Mouse (Mus musculus) mesoderm, embryonic 11.5 days (tissue): ENCODE measurements at regions not wholly inside any gene's neighbourhood (a gene's known extent, or its start where the extent isn't known, plus 50 kb on each side); places are given as distances from the start of the nearest gene placed in this dataset.

ENCODE experiments used
- DNase-seq: peaks from one replicate; pipeline ENCODE4 v3.0.0-alpha.2; 2012; ENCODE audit warnings: low read depth, low spot score

DNA sequence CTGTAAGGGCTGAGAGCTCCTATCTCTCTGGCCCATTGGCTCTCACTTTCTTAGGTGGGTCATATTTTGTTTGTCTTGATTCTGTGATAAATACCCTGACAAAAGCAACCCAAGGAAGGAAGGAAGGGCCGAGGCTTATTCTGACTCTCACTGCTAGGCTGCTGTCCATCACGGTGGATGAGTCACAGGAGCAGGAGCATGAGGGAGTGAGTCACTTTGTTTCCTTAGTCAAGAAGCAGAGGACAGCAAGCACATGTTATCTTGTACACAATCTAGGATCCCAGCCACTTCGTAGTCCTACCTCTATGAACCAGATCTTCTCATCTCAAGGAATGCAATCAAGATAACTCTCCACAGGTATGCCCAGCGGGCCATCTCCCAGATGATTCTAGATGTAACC, 69.9 kb downstream of the Atp6v1g3 start:
- no peak for DNase-seq

DNA sequence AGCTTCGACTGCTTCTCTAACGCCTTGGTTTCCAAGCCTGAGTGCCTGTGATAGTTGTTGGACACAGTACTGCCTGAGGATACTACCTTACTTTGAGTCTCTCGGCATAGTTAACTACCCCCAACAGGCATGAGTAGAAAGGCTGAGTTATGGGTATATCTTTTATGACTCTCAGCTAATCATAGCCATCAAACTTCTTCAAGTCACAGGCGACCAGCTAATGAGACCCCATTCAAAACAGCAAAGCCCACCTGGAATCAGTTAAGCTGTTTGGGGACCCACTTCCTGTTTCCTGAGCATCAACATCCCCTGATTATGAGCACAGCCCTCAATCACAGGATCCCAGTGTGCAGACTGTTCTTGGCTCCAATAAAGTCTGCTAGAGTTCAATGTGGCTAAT, 71.4 kb downstream of the Atp6v1g3 start:
- DNase-seq = no peak

DNA sequence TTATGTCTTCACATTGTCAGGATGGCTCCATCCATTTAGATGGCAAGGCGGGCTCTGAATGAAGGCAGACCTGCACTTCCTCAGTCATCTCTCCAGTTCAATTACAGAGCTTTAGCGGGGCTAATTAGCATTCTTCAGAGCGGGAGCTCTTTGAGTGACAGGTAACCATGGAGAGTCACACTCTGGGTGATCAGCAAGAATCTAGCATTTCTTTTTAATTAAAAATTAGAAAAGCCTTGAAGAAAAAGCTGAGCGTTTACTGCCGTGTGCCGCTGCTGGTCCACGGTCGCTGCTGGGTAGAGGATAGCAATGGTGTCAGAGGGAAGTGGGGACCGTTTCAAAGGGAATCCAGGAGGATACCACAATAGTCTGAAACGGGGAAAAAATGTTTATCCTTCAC, 72.5 kb downstream of the Atp6v1g3 start:
- no peak for DNase-seq

DNA sequence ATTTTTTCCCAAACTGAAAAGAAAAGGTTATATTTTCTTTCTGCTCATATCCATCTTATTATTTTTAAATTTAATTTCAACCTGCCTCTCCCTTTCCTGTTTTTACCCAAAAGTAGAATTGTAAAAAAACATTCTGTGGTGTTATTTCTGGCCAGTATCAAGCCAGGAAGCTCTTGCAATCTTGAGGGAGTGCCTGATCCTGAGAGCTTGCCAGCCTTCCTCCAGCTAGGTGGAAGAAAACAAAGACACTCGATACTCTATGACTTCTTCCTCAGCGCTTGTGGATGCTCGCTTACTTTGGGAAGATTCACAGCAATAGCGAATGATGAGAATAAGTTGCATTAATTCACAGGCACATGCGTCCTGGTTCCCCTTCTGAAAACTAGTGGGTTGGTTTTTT, 73.4 kb downstream of the Atp6v1g3 start:
- DNase-seq = no peak

DNA sequence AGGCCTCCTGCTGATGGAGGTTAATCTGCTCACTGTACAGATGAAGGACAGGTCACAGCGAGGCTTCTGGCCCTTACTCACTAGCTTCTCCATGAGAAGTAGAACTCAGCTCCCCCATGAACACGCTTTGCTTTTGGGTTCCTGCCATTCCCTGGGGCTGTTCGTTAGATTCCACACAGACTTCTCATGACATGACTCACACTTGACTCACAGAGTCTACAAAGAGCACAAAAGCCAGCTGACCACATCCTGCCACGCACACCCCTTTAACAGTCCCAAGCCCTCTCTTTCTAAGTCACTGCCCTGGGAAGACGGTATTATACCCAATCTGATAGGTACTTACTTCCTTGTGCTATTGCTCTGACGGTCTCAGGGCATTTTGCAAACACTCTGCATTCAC, 74.9 kb downstream of the Atp6v1g3 start:
- no peak for DNase-seq

DNA sequence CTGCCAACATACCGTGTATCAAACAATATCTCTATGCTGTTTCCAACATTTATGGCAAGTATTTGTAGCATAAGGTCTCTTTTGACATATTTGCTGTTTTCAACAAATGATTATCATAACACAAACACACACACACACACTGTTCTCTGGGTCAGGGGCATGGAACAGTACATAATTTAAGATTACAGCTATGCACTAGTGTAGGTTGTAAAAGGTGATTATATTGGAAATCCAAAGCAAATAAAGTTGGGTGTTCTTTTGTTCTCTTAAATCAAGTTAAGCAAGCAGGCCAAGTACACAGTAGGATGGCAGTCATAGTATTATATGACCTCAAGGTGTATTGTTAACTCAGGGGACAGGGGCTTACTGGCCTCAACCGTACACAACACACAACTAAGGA, 75.6 kb downstream of the Atp6v1g3 start:
- DNase-seq = no peak

DNA sequence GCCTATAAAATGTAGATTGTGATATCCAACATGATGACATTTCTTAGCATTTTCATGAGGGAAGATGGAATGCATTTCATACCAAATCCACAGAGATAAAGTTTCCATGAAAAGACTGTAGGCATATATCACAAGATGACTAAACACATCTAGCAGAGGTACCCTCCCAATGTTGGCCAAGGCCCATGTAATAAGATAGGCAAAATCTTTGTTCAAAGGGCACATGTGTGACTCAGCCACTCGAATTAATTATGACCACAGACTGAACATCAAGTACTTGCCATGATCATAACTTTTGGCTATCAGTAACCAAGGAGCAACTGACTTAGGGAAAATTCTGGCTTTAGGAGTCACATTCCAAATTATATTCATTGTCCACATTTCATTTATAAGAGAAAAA, 82.9 kb downstream of the Atp6v1g3 start:
- DNase-seq = no peak

DNA sequence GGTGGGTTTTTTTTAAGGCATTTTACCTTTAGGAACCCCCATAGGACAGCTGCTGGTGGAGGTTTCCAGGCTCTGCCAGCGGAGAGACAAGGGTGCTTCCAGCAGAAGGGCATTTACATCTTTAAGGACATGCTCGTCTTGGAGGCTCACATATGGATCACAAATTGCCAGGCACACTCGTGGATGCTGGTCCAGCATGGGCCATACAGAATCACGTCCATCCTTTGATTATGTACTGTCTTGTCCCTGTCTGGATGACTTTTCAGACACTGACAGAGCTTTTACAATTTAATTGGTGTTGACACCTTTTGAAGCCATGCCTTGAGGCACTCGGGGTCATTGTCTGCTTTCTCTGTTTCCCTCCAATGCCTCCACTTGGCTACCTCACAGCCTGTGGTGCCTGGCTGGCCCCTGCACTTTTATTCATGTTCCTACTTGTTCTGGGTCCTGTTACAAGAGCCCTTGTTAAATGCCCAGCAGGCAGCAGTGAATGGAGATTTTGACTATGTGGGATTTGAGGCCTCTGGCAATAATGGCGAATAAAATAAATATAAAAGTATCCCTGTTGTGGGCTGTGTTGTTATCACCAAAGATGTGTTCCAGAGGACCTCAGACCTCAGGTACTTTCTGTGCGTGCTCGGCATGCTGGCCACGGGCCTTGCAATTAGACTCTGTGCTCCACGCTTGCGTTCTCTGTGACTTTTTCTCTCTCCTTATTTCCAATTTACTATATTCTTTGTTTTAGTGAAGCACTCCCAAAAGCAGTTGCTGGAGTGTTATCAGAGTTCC, 89.3 kb downstream of the Atp6v1g3 start:
- no peak for DNase-seq

DNA sequence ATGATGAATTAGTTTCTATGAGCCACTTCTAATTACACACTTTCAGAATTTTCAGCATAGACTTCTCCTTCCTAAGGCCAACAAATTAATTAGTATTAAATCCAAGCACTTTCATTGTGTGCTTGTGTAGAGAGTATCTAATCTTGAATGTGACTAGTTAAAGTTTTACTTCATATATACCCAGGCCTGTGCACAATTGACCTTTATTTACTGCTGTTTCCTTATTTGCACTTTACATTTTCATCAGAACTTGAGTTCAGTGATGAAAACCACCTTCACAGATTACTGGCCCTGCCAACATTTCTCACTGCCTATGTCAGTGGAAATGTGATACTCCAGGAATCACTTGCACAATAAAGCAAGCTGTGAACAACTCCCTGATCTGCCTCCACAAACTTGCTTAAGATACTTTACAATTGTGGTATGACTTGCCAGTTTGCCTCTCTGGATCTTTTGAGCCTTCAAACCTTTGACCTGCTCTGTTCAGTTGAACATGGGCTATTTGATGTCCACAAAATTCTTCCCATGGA, 96.5 kb downstream of the Atp6v1g3 start:
- DNase-seq = no peak

DNA sequence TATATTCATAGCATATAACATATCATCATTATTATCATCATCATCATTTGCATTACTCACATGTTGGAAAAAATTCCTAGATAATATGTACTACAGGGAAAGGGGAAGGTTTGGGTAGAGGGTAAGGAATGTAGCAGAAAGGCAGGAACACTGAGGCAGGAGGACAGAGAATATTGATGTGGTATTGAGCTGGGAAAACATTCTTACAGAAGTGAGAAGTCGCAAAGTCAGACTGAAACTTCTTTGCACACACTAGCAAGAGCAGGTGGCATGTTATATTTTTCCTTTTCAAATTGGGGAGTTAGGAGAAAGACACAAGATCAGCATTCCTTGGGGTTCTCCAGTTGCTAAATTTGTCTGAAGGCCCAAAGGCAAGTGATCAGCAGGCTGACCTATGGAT, 97.9 kb downstream of the Atp6v1g3 start:
- DNase-seq = no peak

DNA sequence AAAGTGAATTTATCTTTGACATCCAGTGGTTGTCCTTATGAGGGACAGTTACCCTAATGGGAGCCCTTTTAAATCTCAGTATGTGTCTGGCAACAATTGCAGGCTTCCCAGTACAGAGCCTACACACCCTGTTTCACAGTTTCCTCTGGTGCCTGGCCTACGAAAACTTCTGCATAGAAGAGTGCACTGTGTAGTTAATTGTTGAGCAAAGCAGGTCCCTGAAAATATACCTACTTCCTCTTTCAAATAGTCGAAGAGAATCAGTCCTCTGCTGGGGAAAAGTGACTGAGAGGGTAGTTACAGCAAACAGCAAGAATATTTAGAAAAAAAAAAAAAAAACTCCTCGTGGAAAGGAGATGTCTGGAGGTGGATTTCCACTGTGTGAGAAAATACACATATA, 110.6 kb downstream of the Atp6v1g3 start:
- no peak for DNase-seq

DNA sequence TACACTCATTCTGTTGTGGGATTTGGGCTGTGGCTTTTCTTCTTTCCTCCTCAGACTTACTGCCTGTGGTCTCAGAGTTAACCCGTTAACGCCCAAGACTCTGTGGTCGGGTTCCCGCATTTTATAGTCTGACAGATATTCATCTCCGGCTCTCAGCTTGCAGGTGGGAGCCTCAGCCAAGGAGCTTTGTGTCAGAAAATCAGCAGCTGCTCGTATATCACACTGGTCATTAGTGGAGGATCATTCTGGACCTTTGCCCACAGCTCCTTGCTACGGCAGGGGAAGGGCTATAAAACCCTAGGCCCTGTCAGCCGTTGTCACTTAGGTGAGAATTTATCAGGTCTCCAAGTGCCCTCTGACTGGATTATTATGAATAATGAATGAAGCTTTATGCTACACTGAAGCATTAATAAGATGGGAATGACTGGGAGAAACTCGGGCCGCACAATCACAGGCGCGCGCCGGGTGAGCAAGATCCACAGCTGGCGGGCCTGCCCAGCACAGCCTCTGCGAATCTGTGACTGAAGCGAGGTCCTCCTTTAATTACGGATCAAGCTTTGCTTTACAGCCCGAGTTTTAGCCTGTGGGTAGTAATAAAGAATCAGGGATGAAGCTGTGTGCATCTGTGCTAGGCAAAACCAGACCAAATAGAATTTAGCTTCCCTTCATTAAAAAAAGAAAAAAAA, 111.8 kb downstream of the Atp6v1g3 start:
- DNase-seq = peak; percentile 84

DNA sequence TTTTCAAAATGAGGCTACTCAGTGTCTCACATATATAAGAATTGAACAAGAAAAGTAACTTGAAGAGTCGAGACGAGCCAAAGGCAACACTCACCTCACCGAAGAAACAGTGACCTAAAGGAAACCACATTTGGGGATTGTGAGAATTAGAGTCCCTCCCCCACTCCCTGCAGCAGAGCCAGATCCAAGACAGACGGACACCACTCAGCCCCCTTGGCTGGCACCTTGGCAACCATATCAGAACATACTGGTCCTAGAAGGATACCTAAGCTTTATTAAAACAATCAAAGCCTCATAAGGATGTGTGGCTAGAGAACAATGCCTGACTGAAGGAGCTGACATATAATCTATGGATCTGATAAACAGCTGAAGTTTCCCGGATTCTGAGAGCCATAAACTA, 112.5 kb downstream of the Atp6v1g3 start:
- peak; percentile 18 for DNase-seq

DNA sequence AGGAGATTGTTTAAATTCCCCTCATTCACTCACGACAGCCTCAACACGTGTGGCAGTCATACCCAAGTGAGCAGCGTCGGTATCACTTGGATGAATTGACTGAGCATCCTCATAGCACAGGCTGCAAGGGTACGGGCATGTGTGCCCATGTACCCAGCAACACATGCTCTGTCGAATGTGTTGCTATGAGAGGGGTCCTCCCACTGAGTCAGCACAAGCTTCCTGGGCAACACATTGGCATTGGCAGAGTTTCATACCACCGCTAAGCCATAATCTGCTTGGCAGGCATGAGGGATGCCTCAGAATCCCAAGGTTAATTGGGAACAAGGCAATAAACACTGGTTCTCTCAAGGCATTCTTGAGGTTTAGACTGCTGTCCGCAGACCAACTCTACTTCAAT, 115.1 kb downstream of the Atp6v1g3 start:
- DNase-seq = no peak

DNA sequence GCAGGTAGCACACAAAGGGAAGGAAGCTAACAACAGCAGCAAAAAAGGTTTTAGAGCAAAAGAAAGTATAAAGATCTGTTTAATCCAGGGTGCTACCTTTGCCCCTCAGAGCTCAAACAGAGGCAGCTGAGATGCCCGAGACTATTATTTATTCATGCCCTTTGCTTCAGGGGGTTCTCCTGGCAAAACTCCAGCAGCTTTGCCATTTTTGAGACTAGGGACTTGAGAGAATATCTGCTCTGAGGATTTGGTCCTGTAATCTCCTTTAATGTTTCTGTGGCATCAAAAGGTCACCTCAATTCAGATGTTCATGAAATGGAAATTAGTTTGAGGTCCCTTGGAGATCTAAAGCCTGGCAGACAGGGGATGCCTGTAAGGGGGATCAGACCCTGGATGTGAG, 116.1 kb downstream of the Atp6v1g3 start:
- DNase-seq = no peak

DNA sequence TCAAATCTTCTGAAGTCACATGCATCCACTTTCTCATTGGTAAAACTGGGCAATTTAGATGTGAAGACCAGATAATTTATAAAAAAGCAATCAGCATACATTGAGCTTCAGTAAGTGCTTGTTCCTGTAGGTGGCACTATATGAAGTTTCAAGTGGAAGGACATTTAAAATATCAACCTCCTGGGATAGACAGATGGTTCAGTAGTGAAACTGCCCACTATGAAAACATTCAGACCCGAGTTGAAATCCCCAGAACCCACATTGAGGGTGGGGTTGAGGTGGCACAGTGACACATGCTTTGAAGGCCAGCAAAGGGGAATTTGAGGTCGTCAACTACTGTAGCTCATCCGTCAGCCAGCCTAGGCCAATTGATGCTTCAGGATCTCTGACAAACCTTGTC, 145.1 kb downstream of the Atp6v1g3 start:
- DNase-seq = no peak

DNA sequence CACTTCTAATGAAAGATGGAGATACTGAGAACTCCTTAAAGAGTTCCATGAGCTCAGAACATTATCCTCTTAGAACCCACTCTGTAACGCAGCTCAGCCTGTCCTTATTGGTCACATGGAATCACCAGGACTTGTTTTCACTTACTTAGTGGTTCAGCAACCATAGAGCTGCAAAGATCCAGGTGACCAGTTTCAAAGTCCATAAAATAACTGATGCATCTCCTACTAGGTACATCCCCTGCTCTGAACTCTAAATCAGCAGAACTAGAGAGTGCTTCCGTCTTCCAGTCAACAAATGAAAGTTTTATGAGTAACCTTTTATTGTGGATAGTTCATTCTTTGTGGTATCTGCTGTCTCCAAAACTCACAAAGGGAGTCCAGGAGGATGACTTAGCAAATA, 153.9 kb downstream of the Atp6v1g3 start:
- DNase-seq = no peak
